Mouse (Mus musculus): ENCODE data around the gene Cryz.

DNA sequence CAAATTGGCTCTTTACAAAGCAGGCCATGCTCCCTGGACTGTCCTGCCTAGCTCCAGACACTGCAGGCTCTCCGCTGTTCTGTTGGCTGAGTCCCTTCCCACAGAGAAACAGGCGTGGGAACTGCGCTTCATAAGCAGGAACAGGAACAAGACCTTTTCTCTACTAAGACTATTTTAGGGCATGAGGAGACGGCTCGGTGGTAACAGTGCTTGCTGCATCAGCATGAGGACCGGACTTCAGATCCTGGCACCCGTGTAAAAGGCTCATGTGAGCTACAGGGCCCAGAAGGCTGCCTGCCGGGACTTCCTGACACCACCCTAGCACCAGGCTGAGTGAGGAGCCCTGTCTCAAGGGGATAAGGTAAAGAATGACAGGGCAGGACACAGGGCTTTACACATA is 12.2 kb upstream of the Cryz start:
- TF ChIP-seq CTCF (IDR thresholded peaks at IDR 0.05; ENCODE audit: low read depth), result no peak
- TF ChIP-seq EP300 (IDR thresholded peaks at IDR 0.05; ENCODE audit: low read depth), result no peak

Data from heart, postnatal 0 days (tissue).